Mouse (Mus musculus) urinary bladder, postnatal 14 days (tissue): ENCODE data around the gene Slain2.
A peak's percentile ranks its signal among the peaks of the same experiment; 100 is the strongest.
"Not testable (repeated sequence)": the region's sequence is repeated elsewhere in the genome, so short reads cannot be mapped to it uniquely, and the experiment has no call there.

Experiments
- DNase-seq: peaks from one replicate; pipeline ENCODE4 v3.0.0; 2021; ENCODE audit warnings: low spot score

Gene Slain2

DNA sequence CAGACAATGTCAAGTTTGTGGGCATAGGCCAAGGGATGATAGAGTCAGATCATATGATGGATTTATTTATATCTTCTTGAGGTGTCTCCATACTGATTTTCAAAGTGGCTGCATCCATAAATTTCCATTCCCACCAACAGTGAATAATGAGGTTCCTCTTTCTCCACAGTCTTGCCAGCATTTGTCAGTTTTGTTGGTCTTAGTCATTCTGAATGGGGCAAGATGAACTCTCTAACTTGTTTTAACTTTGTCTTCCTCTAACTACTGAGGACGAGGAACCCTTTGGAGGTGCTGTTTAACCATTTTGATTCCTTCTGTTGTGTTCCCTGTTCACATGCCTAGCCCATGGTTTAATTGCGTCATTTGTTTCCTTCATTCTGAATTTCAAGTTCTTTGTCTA is 36.1 kb downstream of the Slain2 start:
- DNase-seq: no peak

- no peak for DNase-seq
Measured at GRCm38 (mm10) chr5:72953996-72954604, 40.0 kb downstream of the Slain2 start.

- no peak for DNase-seq
Measured at GRCm38 (mm10) chr5:72957281-72957680, 43.2 kb downstream of the Slain2 start.

DNA sequence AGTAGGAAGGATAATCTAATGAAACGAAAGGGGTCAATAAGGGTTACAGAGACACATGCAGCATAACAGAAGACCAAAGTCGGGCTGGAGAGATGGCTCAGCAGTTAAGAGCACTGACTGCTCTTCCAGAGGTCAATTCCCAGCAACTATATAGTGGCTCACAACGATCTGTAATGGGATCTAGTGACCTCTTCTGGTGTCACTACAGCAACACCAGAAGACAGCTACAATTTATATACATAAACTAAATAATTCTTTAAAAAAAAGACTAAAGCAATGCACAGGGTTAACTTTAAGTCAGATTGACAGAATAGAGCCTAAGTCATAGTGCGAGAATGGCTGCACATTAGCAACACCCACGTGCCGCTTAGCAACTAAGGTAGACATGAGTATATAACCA is 46.0 kb downstream of the Slain2 start:
- DNase-seq: no peak

DNA sequence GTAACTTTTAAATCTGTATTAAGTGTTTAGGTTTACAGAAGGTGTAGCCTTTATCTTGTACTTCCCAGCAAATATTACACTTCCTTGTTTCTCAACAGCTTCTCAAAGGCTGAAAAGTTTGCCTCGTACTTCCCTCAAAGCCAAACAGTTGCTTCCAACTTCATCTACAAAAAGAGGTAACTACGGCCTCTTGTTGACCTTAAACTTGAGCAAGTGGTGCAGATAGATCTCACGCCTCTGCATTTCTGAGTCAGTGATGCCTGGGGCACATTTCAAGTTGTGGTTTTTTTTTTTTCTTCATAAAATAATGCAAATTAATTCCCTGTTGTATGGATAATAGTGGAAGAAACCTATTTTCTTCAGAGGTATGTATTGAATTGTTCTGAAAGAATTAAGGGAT is 51.6 kb downstream of the Slain2 start:
- DNase-seq: no peak

DNA sequence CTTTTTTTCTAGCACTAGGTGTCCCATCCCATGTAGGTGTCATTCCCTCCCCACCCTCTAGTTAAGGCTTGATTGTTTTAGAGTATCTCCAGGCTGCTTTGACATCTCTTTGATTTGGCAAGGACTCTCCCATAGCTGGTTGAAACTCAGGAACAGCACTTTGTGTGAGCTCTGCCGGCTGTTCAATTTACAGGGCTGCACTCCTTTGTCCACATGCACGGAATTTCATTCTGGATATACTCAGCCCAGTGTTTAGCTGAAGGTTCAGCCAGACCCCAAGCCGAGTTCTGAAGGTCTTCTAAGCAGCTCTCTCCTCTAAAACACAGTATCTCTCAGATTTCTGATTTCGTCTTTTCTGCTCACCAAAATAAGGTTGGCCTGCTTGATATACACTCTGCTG is 58.3 kb downstream of the Slain2 start:
- no peak for DNase-seq

GRCm38 (mm10) chr5:72972934-72973333 is 58.8 kb downstream of the Slain2 start:
- no peak for DNase-seq

- no peak for DNase-seq
Measured at GRCm38 (mm10) chr5:72974602-72975001, 60.5 kb downstream of the Slain2 start, which contains the start of gene Gm10135. Gene Gm10135 (minus strand): TSS chr5:72974702.

DNA sequence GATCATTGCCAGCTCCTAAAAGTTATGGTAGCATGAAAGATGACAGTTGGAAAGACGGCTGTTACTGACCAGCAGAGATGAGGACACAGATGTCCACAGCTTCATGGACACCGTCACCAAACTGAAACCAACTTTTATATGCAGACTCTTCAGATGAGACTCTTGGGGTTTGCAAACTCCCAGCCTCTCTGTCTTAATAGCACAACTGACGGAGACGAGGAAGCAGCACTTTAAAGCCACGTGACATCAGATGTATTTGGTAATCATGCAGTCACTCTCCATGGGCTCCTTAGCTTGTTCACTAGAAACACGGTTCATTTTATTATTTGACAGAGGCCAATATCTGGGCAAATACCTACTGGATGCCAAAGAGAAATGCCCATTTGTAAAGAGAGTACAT is 61.9 kb downstream of the Slain2 start:
- DNase-seq: no peak

GRCm38 (mm10) chr5:72976539-72976938 is 62.4 kb downstream of the Slain2 start:
- DNase-seq: no peak

GRCm38 (mm10) chr5:72984091-72984490 is 70.0 kb downstream of the Slain2 start:
- no peak for DNase-seq

- no peak for DNase-seq
Measured at GRCm38 (mm10) chr5:72987786-72988185, 73.7 kb downstream of the Slain2 start.

GRCm38 (mm10) chr5:72989756-72990155 is 75.7 kb downstream of the Slain2 start:
- no peak for DNase-seq

GRCm38 (mm10) chr5:72992474-72992873 is 78.4 kb downstream of the Slain2 start:
- DNase-seq: no peak

DNA sequence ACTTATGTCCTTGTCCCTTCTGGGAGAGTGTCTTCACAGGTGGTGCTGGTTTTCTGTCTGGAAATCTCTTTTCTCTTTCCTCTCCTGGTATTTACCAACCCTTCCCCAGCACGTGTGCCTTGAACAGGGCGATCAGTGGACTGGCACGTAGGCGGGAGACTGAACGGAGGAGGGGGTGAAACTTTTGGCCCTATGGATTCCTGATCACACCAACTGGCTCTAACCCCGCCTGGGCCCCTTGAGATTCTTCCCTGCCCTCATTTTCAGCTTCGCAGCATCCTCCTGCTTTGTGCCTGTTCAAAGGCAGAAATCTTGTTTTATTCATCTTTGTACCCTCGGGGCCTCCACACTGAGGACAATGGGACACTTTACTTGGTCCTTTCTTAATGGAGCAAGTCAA is 80.3 kb downstream of the Slain2 start:
- no peak for DNase-seq

DNA sequence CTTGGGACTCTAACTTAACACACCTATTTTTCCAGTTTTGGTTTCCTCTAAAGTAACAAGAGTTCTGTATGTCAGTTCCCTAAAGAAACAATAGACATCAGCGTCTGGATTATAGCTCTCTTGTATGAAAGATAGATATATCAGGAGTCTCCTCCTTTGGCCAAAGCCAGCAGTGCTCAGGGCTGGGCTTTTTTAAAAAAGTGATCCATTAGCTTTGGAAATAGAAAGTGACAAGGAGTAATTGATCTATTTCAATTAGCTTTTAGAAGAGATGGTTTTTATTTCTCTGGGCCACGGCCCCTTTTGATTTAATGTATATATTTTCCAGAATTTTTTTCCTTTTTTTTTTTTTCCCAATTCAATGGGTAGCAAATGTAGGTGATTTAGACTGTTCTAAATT is 80.8 kb downstream of the Slain2 start:
- no peak for DNase-seq

GRCm38 (mm10) chr5:72995379-72995778 is 81.3 kb downstream of the Slain2 start:
- no peak for DNase-seq

DNA sequence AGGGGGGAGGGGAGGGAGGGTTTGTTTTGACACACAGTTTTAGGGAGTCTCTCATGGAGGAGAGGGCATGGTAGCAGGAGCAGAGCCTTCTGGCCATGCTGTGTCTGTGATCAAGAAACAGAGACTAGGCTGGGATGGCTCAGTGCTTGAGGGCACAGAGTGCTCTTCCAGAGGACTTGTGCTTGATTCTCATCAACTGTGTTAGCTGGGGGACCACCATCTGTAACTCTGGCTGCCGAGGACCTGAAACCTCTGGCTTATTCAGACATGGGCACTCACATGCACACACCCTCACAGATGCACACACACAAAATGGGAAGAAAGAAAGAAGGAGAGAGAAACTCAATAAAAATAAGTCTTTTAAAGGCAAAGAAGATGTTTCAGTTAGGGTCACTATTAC is 84.4 kb downstream of the Slain2 start:
- not testable (repeated sequence) for DNase-seq

- DNase-seq: no peak
Measured at GRCm38 (mm10) chr5:73004046-73004445, 89.9 kb downstream of the Slain2 start.

- DNase-seq: peak; percentile 14
Measured at GRCm38 (mm10) chr5:73006784-73007581, 92.9 kb downstream of the Slain2 start, which contains the start of gene Slc10a4. Gene Slc10a4 (plus strand): TSS chr5:73006883.

DNA sequence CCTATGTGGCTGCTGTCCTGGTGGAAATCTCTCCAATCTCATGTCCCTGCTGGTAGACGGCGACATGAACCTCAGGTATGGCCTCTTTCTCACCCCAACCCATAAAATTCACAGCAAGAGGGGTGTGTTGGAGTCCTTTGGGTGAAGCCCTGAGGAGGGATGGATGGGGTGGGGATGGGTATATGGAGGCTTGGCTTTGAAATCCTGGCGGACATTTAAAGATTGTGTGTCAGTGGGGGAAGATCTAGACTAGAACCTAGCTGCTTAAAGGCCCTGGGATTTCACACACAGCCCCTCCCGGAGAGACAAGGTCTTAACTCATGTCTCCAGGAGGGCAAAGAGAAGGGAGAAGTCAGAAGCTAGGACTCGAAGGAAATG is 93.5 kb downstream of the Slain2 start:
- DNase-seq: no peak

- DNase-seq: not testable (repeated sequence)
Measured at GRCm38 (mm10) chr5:73008230-73008629, 94.1 kb downstream of the Slain2 start.

DNA sequence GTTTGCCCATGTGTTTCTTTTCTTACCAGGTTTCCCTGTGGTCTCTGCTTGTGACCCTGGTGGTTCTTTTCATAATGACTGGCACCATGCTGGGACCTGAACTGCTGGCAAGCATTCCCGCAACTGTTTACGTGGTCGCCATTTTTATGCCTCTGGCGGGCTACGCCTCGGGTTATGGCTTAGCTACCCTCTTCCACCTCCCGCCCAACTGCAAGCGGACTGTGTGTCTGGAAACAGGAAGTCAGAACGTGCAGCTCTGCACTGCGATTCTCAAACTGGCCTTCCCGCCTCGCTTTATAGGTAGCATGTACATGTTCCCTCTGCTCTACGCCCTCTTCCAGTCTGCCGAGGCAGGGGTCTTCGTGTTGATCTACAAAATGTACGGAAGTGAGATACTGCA is 97.7 kb downstream of the Slain2 start:
- not testable (repeated sequence) for DNase-seq
